ENCODE assay signal across 9 mouse cellular contexts in the genomic region with DNA sequence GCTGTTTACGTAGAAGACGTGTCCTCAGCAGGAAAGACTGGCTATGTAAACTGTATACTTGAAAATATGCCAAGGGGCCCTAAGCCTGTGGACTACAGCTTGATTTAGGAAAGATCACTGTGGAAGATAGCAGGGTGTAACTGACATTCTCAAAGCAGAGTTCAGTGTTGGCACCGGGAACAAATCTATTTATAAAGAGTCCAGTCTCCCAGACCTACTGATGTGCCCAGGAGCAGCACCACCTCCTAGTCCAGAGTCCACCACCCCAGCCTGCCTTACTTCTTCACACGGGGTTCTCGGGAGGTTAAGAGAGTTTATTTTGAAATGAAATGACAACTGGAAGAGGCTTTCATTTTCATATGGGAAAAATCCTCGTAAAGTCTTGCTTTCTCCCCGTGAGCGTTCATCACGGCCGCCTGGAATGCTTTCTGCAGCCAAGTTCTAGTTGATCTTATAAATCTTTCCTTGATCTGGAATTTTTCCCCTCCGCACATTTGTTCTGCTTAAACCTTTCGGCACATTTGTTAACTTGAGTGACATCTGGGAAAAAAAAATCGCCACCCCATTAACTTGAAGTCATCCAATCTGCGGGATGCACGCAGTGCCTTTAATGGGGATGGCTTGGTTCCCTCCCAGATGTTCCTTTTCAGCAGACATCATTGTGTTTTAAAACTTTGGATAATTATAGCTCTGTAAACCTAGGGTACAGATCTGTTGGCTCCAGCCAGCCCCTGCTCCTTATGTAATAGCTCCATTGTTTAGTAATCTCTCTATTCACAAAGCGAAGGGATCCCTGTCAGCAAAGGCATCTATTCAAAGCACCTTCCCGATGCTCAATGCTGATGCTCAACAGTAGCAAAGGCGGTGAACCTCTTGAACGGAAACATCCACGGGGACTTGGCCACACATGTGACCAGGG.
DNase-seq lines count a peak whose midpoint lies in the region; ATAC-seq and TF ChIP-seq lines count a peak whose summit lies in the region.
"Had no signal": no experiment of that assay in that cellular context is flagged by ENCODE, and none has a peak within 500 bp of the region (broad histone marks: within the 10 kb centered on the region; RNA-seq: fewer than 3 reads in every experiment).

No protein-coding gene starts in this region.

- H3K9me3 ChIP-seq in lung, embryonic 15.5 days = no peaks in the 10 kb centered on the region
- no peaks in the 10 kb centered on the region for H3K9me3 ChIP-seq in stomach, postnatal 0 days (ENCODE audit: control insufficient read depth, low read length)

- peak overlapping the region; percentile 32 for H3K4me2 ChIP-seq in lung, embryonic 15.5 days
- H3K4me2 ChIP-seq in stomach, postnatal 0 days (replicated peaks; ENCODE audit: low read depth) = peak overlapping the region; percentile 45

- intact Hi-C loops in heart, postnatal 36 days (cut with DNase I) = loop anchor here (5.0 kb wide), 1 partner anchor 256 kb away; no protein-coding TSS in a partner anchor

- DNase-seq in layer of hippocampus, adult 9-11 months = peak; percentile 48
- no peak for DNase-seq in layer of hippocampus, adult 8-10 months (ENCODE audit: low spot score in 2 of 2)
- peak; percentile 69 for DNase-seq in fibroblast of lung, adult 2 months (ENCODE audit: low read depth)
- peak; percentile 28 to 52 for DNase-seq in heart, postnatal 36 days
- no peak for DNase-seq in stomach, postnatal 0 days (ENCODE audit: low spot score)
- DNase-seq in testis, postnatal 10 days (ENCODE audit: low spot score) = no peak
- DNase-seq in right cerebral cortex, postnatal 25 days = no peak

- no peak overlapping the region for H3K9ac ChIP-seq in lung, embryonic 15.5 days
- no peak overlapping the region for H3K9ac ChIP-seq in stomach, postnatal 0 days (ENCODE audit: low read length)

- WGBS in lung, embryonic 15.5 days = 30% methylated on average over 20 of the region's 20 CpGs
- WGBS in stomach, postnatal 0 days = 22% methylated on average over 20 of the region's 20 CpGs

- peak overlapping the region; percentile 92 for H3K27ac ChIP-seq in lung, embryonic 15.5 days
- H3K27ac ChIP-seq in stomach, postnatal 0 days (replicated peaks) = peak overlapping the region; percentile 2; the same call in 1 of the 2 replicates

- no peak overlapping the region for H3K4me3 ChIP-seq in lung, embryonic 15.5 days
- peak overlapping the region; percentile 8; the same call in 1 of the 2 replicates for H3K4me3 ChIP-seq in stomach, postnatal 0 days (ENCODE audit: low read depth, low read length)

- TF ChIP-seq EP300 in stomach, postnatal 0 days (optimal IDR thresholded peaks at IDR 0.05) = no peak

- TF ChIP-seq CTCF in stomach, postnatal 0 days (IDR thresholded peaks at IDR 0.05; ENCODE audit: low read depth) = no peak

- no peaks in the 10 kb centered on the region for H3K27me3 ChIP-seq in lung, embryonic 15.5 days
- no peaks in the 10 kb centered on the region for H3K27me3 ChIP-seq in stomach, postnatal 0 days (ENCODE audit: control insufficient read depth, insufficient read depth, low read length)
- H3K27me3 ChIP-seq: Patski had no signal

- peaks cover 37% of the 10 kb centered on the region for H3K4me1 ChIP-seq in lung, embryonic 15.5 days
- peaks cover 4% of the 10 kb centered on the region for H3K4me1 ChIP-seq in stomach, postnatal 0 days (replicated peaks; ENCODE audit: control insufficient read depth, insufficient read depth)

- no peaks in the 10 kb centered on the region for H3K36me3 ChIP-seq in lung, embryonic 15.5 days
- H3K36me3 ChIP-seq in stomach, postnatal 0 days (ENCODE audit: control insufficient read depth, insufficient read depth, low read length) = no peaks in the 10 kb centered on the region

- peak; percentile 87 for ATAC-seq in lung, embryonic 15.5 days (ENCODE audit: borderline replicate concordance, extremely low read depth, low FRiP score, low TSS enrichment)
- ATAC-seq in stomach, postnatal 0 days (ENCODE audit: low FRiP score, low TSS enrichment) = peak; percentile 32; the same call in 1 of the 2 replicates
- ATAC-seq: Patski had no signal

Comparison
In these comparisons a context has a peak if more than half of its experiments do, and no peak if none do; other contexts are left out.
1. DNase-seq: peak in layer of hippocampus, adult 9-11 months (single experiment), fibroblast of lung, adult 2 months (single experiment) and heart, postnatal 36 days (2 of 2); none in layer of hippocampus, adult 8-10 months (0 of 2), stomach, postnatal 0 days (single experiment), testis, postnatal 10 days (single experiment) and right cerebral cortex, postnatal 25 days (single experiment).